Mouse (Mus musculus) olfactory bulb, adult 2 months (tissue): Measurements from ENCODE around the gene Akr1c18.
"Not testable (repeated sequence)": the region's sequence is repeated elsewhere in the genome, so short reads cannot be mapped to it uniquely, and the experiment has no call there.

Experiments
- CTCF ChIP-seq: fragments of 200-500 bp; IDR thresholded peaks from 2 replicates; pipeline ENCODE4 v1.5.1; 2012; ENCODE audit warnings: low read depth, mild to moderate bottlenecking, low read length, moderate library complexity; ENCODE audit not compliant: insufficient read depth
- POLR2A ChIP-seq: fragments of 200-500 bp; IDR thresholded peaks from 2 replicates; pipeline ENCODE4 v1.6.1; 2012; ENCODE audit warnings: mild to moderate bottlenecking, low read depth, low read length, moderate library complexity; ENCODE audit not compliant: insufficient read depth

- not testable (repeated sequence) for TF ChIP-seq POLR2A, CTCF
These were observed 36.4 kb upstream of the Akr1c18 start for GRCm38 (mm10) chr13:4186641-4187411.
